Mouse (Mus musculus): ENCODE measurements at regions not wholly inside any gene's neighbourhood (a gene's known extent, or its start where the extent isn't known, plus 50 kb on each side); places are given as distances from the start of the nearest gene placed in this dataset.

GRCm38 (mm10) chr13:16676873-16677272 lies 665.2 kb downstream of the Inhba start:
- DNase-seq: no peak

DNA sequence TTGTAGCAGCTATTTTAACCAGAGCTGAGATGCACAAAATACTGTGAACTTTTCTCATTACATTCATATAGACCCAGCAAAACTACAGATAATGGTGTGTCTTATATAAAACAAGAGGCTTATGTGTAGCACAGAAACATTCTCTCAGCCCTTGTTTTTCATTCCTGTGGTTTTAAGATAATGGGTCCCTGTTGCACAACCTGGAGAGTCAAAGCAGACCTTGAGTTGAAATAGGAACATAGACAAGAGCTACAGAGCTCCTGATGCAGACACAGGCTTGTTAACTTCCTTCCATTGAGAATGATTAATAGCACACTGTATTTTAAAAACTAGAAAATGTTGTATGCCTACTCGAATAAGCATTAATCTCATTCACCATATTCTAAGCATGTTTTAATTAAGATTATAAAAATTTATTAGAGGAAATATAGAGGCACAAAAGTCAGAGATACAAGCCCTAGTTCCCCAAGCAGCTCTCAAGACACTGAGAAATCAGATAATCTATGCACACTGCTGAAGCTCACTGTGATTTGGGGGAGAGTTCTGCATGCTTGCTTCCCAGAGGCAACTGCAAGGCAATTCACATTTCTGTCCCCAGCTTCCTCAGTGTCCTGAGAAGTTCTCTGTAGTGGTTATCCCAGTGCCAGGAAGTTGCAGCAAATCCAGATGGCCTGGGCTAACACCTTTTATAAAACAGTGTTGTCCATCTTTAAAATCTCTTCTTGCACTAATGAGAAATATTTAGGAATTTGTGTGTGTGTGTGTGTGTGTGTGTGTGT lies 666.8 kb downstream of the Inhba start:
- no peak for DNase-seq

- DNase-seq: no peak
Observed at GRCm38 (mm10) chr13:16694201-16694600, 682.5 kb downstream of the Inhba start.

- no peak for DNase-seq
Observed at GRCm38 (mm10) chr13:16700934-16701333, 689.3 kb downstream of the Inhba start.

GRCm38 (mm10) chr13:16702138-16702537 lies 690.5 kb downstream of the Inhba start:
- no peak for DNase-seq

DNA sequence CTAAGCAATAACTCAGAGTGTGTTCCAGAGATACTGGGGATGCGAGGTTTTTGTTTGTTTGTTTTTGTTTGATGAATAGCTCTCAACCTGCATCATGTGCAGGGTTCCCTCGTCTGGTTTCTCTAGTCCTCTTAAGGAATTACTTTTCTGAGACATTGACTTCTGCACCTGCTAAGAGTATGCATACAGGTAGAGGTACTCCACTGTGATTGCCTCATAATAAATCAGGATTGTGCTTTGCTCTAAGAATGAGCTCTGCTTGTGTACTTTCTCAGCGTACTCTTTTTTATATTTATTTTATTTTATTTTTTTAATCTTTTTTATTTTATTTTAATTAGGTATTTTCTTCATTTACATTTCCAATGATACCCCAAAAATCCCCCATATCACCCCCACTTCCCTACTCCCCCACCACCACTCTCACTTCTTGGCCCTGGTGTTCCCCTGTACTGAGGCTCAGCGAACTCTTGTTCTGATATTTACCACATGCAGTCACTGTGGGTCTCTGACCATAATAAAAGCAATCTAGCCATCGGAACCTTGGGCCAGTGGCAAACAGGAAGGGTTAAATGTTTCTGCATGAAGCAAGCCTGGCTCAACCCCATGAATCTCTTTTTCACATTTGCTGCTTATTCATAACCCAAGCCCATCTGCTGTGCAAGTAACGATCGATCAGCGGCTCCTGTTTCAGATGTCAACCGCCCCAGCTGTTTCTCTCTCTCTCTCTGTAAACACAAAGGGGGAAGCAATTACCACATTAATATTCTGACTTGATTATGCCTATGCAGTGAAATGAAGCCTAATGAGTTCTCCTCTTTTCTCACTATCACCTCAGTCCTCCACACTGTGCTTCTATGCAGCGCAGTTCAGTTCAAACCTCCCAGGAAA lies 693.8 kb downstream of the Inhba start:
- no peak for DNase-seq

GRCm38 (mm10) chr13:16706105-16706442 lies 694.4 kb downstream of the Inhba start:
- no peak for DNase-seq

DNA sequence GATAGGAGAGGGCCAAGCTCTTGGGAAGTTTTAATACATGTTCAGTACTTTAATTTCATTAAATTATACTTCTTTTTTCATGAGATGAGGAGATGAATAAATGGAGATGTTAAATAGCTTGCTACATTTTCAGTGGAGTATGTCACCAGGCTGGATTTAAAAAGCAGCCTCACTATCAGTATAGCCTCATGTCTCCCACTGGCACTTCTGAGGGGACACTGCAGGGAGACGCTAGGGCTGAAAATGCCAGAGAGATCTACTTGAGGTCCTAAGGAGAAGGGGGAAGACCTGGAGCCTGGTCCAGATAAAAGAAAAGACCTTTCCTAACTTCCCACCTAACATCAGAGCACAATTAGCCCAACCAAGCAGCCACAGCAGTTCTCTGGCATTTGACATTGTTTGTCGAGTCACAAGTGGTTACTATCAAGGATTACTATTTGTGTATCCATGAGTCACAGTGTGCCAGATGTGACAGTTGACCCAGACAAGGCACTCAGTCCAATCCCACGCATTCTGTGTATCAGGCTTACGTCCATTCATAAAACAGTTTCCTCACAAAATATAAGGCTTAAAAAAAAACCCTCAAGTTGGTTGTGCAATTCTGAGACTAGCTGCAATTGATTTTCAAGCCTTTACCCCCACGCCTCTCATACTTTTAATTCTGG lies 703.8 kb downstream of the Inhba start:
- DNase-seq: no peak

DNA sequence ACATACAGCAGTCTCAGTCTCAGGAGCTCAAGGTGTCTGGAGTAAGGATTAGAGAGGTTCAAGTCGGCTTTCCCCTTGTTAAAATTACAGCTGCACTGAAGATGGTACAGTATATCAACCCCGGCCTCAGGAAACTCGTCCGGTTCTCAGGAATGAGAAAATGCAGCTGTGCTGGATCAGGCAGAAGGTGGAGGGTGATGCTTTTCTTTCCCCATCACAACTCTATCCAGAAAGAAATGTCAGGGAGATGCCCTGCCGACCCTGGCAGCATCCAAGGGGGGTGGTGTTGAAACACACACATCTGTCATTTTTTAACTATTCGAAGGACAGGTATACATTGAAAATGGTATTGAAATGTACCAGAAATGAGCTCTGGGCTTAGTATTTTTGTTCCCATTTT lies 704.7 kb downstream of the Inhba start:
- no peak for DNase-seq

DNA sequence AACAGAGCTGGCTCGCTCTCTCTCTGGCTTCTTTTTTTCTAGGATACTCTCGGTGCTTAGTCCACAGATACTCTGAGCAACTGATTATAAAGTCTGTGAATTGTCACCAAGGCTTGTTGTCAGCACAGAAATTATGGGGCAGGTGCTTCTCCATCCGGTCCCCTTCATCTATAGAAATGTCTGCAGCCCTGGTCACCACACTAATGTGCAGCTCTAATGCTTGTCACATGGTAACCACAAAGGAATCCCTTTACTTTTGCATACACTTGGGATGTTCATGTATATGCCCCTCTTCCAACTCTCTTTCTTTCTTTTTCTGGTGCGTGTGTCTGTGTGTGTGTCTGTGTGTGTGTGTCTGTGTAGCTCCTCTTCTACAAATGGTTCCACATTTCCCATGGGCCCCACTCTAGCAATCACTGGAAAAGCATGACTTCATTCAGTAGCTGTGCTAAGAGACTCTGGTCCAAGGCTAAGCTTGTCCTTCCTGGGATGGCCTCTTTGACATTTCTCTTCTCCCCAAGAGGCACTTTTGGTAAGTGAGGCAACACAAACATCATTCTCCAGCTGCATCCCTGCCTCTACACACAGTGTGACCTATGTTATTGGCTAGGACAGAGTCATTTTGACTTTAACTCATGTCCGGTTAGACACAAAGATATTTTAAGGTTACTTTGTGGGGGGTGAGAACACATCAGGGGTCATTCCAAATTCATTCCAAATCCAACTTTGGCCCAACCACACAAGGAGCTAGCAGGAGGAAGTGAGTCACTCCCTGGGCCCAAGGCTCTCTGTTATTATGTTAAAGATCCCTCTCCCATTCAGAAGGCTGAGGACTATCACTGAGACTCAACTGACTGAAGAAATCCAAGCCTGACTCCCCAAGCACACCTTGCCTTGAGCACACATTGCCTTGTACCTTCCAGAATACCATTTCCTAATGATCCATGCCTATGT lies 705.4 kb downstream of the Inhba start:
- DNase-seq: no peak

- DNase-seq: no peak
Observed at GRCm38 (mm10) chr13:16720090-16720489, 708.4 kb downstream of the Inhba start.

DNA sequence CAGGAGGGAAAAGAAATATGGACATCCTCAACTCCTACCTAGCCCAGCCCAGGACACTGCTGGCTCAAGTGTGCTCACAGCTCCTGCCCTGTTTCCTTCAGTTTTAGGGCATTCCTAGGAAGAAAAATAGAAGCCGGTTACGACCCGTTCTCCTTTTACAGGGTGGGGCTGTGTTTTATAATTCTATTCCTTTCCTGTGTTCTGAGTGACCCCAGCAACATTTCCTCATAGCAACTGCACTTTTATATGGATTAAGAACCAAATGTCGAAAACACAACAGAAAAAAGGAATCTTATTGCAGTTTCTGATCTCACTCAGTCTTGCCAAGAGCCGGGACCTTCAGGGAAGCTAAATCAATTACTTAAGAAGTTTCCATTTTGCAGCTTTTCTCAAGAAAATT lies 713.7 kb downstream of the Inhba start:
- DNase-seq: no peak

DNA sequence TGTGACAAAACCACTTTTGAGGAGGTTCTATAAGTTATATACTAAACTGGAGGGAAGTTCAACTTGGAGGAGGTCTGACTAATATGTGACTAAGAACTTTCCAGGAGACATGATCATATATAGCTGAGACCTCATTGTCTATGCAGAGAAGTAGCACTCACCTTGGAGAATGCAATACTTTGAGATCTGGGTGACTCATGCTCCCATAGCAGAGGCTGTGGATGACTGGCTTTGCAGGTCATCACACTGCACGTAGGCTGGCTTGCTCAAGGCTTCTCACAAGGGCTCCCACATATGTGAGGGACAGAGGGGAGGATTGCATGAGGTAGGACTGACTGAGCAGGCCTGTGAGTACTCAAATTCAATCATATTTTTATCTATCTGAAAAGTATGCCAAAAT lies 726.7 kb downstream of the Inhba start:
- no peak for DNase-seq

DNA sequence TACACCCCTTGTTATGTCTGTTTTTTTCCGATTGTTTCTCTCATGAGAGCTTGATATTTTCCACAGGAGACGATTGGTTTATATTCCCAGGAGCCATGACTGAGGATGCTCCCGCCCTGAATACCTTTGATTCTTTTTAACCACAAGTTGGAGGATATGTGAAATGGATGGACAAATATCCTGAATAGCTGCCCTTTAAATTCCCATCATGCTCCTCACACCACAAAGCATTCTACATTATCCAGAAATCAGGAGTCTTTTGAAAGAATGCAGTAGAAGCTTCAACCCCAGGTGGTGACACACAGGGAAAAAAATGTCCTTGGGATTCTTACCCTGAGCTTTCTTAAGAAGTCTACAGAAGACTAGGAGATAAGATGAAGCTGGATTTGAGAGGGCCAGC lies 727.9 kb downstream of the Inhba start:
- no peak for DNase-seq

DNA sequence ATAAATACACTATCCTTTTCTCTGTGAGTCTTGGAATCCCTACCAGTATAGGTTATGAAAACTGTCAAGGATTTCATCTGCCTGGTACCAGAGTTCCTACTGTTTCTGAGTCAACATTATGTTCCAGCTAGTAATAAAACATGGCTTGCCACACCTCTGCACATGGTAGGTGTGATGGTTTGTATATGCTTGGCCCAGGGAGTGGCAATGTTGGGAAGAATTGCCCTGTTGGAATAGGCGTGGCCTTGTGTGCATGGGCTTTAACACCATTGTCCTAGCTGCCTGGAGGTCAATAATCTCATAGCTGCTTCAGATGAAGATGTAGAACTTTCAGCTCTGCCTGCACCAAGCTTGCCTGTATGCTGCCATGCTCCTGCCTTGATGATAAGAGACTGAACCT lies 732.6 kb downstream of the Inhba start:
- no peak for DNase-seq

DNA sequence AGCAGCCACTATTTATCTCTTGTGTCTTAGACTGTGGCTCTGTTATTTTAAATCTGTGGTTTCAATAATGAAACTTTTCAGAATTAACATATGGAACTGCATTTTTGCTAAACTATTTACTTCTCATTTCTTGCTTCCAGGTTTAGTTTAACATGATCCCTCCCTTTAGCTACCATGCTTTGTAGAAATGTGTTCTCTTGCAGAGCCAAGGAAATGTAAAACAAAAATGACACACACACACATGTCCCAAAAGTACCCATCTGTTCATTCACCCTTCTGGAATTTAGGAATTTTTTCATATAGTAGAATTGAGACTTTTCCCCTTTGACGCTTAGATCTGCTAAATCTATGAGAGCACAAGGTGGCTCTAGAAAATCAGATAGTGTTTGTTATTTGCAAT lies 734.0 kb downstream of the Inhba start:
- DNase-seq: no peak

DNA sequence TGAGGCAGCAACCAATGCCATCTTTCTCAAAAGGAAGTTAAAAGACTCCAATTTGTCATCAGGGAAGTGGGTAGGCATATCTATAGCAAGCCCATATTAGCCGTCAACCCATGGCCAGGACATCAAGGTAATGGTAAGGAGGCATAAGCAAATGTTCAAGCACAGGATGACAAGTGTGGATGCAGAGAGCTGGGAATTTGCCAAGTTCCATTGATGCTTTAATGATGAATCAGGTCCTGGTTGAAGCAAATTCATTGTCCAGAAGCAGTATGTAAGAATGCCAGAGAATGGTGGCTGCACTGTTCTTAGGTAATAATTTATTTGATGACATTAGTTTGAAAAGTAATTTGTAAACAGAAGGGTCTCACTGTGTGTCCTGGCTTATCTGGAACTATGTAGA lies 734.8 kb downstream of the Inhba start:
- DNase-seq: no peak

- no peak for DNase-seq
Observed at GRCm38 (mm10) chr13:16756264-16756663, 744.6 kb downstream of the Inhba start.

DNA sequence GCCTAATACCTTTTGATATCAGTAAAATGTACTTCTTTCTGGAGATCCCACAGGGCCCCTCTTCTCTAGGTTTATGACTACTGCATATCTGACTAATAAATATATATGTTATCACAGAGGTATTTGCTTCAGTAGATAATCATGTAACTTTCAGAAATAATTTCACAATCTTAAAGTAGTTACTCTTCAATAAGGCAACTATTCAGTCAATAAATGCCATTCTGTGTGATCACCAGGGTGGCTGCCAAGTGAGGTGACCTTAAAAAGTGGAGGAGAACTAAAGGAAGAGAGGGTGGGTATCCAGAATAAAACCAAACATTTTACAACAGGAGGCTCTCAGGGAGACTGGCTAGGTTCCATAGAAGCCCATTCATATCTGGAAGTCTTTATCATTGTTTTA lies 748.4 kb downstream of the Inhba start:
- DNase-seq: no peak

GRCm38 (mm10) chr13:16761415-16761814 lies 749.8 kb downstream of the Inhba start:
- no peak for DNase-seq

DNA sequence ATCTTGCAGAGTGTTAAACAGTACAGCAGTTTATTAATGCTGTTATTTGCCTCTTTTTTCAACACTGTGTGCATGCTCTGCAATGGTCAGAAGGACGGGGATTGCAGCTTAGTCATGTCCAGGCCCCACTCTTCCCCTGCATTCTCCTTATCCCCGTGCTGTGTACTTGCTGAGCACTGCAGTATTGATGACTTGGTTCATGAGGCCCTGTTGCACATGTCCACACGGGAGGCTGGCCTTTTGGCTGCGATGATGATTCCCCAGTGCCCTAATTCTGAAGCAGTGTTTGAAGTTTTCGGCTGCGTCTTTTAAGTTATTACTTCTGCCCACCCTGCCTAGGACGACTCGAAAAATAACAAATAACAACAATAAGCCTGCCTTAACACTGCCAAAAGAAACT lies 750.7 kb downstream of the Inhba start:
- no peak for DNase-seq

GRCm38 (mm10) chr13:16762727-16763512 lies 751.3 kb downstream of the Inhba start:
- DNase-seq: no peak

All from kidney, adult 18-20 months (tissue).